Mouse (Mus musculus): ENCODE results near the gene Cldn34b2. TPM values are rescaled to one million over a fixed set of nuclear protein-coding genes. Genes with fewer than 3 reads are reported as not detected.
"Not testable (repeated sequence)": the region's sequence is repeated elsewhere in the genome, so short reads cannot be mapped to it uniquely, and the experiment has no call there.

The Cldn34b2 gene
- polyA plus RNA-seq (2014; fragmentation: Nextera tagmentation; extraction: Ambion mirVana), result not detected in 2 replicates

DNA sequence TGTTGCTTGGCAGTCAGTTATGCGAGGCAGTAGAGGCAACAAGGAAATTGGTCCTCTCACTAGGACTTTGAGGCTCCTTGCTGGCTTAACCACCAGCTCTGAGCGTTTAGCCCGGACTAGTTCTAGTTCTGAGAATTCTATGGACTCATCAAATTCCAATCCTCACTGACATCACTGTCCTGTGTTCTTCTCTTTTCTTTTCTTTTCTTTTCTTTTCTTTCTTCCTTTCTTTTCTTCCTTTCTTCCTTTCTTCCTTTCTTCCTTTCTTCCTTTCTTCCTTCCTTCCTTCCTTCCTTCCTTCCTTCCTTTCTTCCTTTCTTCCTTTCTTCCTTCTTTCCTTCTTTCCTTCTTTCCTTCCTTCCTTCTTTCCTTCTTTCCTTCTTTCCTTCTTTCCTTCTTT lies at the start of gene Cldn34b2:
TSS of gene Cldn34b2 (minus strand) at position 101 of the 400 bp plus-strand sequence.
- not testable (repeated sequence) for H3K9me3 ChIP-seq (ENCODE audit: control insufficient read depth, low read depth, low read length); H3K27ac ChIP-seq (ENCODE audit: low read length); H3K4me1 ChIP-seq (ENCODE audit: control insufficient read depth, insufficient read depth, low read length); H3K4me3 ChIP-seq (ENCODE audit: low read depth, low read length); H3K9ac ChIP-seq (replicated peaks; ENCODE audit: low read depth, low read length); H3K27me3 ChIP-seq (ENCODE audit: control insufficient read depth, insufficient read depth, low read length); ATAC-seq (ENCODE audit: insufficient number of reproducible peaks, insufficient read depth, low FRiP score, low read depth); H3K4me2 ChIP-seq (replicated peaks; ENCODE audit: low read depth, low read length); H3K36me3 ChIP-seq (ENCODE audit: control insufficient read depth, insufficient read depth, low read length)
- WGBS, result 91% methylated on average over 3 of the region's 3 CpGs

- no peak overlapping the region for H3K9ac ChIP-seq (replicated peaks; ENCODE audit: low read depth, low read length)
- no peak overlapping the region for H3K27ac ChIP-seq (ENCODE audit: low read length)
- H3K4me3 ChIP-seq (ENCODE audit: low read depth, low read length), result no peak overlapping the region
- H3K4me1 ChIP-seq (ENCODE audit: control insufficient read depth, insufficient read depth, low read length), result no peaks in the 10 kb centered on the region
- no peaks in the 10 kb centered on the region for H3K27me3 ChIP-seq (ENCODE audit: control insufficient read depth, insufficient read depth, low read length)
- H3K36me3 ChIP-seq (ENCODE audit: control insufficient read depth, insufficient read depth, low read length), result no peaks in the 10 kb centered on the region
- no peak overlapping the region for H3K4me2 ChIP-seq (replicated peaks; ENCODE audit: low read depth, low read length)
- 59% methylated on average over 2 of the region's 2 CpGs for WGBS
- ATAC-seq (ENCODE audit: insufficient number of reproducible peaks, insufficient read depth, low FRiP score, low read depth), result no peak
- H3K9me3 ChIP-seq (ENCODE audit: control insufficient read depth, low read depth, low read length), result no peaks in the 10 kb centered on the region
Observed at GRCm38 (mm10) chrX:155177640-155178039, 49.4 kb upstream of the Cldn34b2 start.

GRCm38 (mm10) chrX:155177230-155177629 lies 49.0 kb upstream of the Cldn34b2 start:
- no peak overlapping the region for H3K4me2 ChIP-seq (replicated peaks; ENCODE audit: low read depth, low read length)
- H3K27me3 ChIP-seq (ENCODE audit: control insufficient read depth, insufficient read depth, low read length), result no peaks in the 10 kb centered on the region
- no peak for ATAC-seq (ENCODE audit: insufficient number of reproducible peaks, insufficient read depth, low FRiP score, low read depth)
- H3K27ac ChIP-seq (ENCODE audit: low read length), result no peak overlapping the region
- WGBS, result 93% methylated on average over 2 of the region's 2 CpGs
- no peaks in the 10 kb centered on the region for H3K36me3 ChIP-seq (ENCODE audit: control insufficient read depth, insufficient read depth, low read length)
- H3K9me3 ChIP-seq (ENCODE audit: control insufficient read depth, low read depth, low read length), result no peaks in the 10 kb centered on the region
- no peak overlapping the region for H3K4me3 ChIP-seq (ENCODE audit: low read depth, low read length)
- H3K4me1 ChIP-seq (ENCODE audit: control insufficient read depth, insufficient read depth, low read length), result no peaks in the 10 kb centered on the region
- no peak overlapping the region for H3K9ac ChIP-seq (replicated peaks; ENCODE audit: low read depth, low read length)

DNA sequence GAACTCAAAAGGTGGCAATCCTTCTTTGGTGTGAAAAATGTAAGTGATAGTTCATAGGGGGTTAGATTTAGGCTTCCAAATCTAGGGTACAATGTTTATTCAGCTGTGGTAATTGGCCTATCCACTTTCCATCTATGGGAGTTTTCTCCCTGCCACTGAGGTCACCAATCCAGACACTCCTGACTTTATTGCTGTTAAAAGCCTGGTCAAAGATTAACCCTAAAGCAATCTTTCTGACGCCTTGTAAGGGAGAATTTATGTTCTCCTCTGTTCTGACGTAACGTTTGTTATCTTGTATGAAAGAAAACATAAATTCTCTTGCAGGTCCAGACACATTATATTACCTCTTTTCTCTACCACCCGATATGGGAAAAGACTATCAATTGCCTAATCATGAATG lies 47.4 kb upstream of the Cldn34b2 start:
- no peak for ATAC-seq (ENCODE audit: insufficient number of reproducible peaks, insufficient read depth, low FRiP score, low read depth)
- Histone ChIP-seq H3K27me3 (ENCODE audit: control insufficient read depth, insufficient read depth, low read length) (no peaks in the 10 kb centered on the region), H3K9me3 (ENCODE audit: control insufficient read depth, low read depth, low read length) (no peaks in the 10 kb centered on the region), H3K4me2 (replicated peaks; ENCODE audit: low read depth, low read length) (no peak overlapping the region), H3K4me3 (ENCODE audit: low read depth, low read length) (no peak overlapping the region), H3K4me1 (ENCODE audit: control insufficient read depth, insufficient read depth, low read length) (no peaks in the 10 kb centered on the region), H3K27ac (ENCODE audit: low read length) (no peak overlapping the region), H3K36me3 (ENCODE audit: control insufficient read depth, insufficient read depth, low read length) (no peaks in the 10 kb centered on the region), H3K9ac (replicated peaks; ENCODE audit: low read depth, low read length) (no peak overlapping the region)
- WGBS, result 43% methylated on average over 4 of the region's 4 CpGs

GRCm38 (mm10) chrX:155172310-155172709 lies 44.1 kb upstream of the Cldn34b2 start:
- H3K36me3 ChIP-seq (ENCODE audit: control insufficient read depth, insufficient read depth, low read length), result no peaks in the 10 kb centered on the region
- H3K4me2 ChIP-seq (replicated peaks; ENCODE audit: low read depth, low read length), result no peak overlapping the region
- H3K27ac ChIP-seq (ENCODE audit: low read length), result no peak overlapping the region
- no peaks in the 10 kb centered on the region for H3K4me1 ChIP-seq (ENCODE audit: control insufficient read depth, insufficient read depth, low read length)
- H3K9me3 ChIP-seq (ENCODE audit: control insufficient read depth, low read depth, low read length), result no peaks in the 10 kb centered on the region
- no peak for ATAC-seq (ENCODE audit: insufficient number of reproducible peaks, insufficient read depth, low FRiP score, low read depth)
- H3K4me3 ChIP-seq (ENCODE audit: low read depth, low read length), result no peak overlapping the region
- H3K9ac ChIP-seq (replicated peaks; ENCODE audit: low read depth, low read length), result no peak overlapping the region
- no peaks in the 10 kb centered on the region for H3K27me3 ChIP-seq (ENCODE audit: control insufficient read depth, insufficient read depth, low read length)

DNA sequence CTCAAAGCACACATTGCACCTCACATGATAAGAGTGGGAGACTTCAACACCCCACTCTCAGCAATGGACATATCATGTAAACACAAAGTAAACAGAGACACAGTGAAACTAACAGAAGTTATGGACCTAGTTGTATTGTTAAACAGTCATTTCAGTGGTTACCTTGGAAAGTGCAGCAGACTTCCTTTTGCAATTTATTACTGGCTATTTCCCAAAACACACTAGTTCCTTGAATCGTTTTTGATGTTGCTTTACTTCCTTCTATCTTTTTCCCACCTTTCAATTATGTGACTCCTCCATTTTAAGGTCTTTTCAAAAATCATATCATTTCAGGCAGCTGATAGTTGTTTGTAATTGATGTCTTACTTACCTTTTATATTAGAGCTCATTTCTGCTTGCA lies 43.5 kb upstream of the Cldn34b2 start:
- ATAC-seq (ENCODE audit: insufficient number of reproducible peaks, insufficient read depth, low FRiP score, low read depth), result no peak
- 70% methylated on average over 1 of the region's 1 CpGs for WGBS
- no peaks in the 10 kb centered on the region for H3K36me3 ChIP-seq (ENCODE audit: control insufficient read depth, insufficient read depth, low read length)

DNA sequence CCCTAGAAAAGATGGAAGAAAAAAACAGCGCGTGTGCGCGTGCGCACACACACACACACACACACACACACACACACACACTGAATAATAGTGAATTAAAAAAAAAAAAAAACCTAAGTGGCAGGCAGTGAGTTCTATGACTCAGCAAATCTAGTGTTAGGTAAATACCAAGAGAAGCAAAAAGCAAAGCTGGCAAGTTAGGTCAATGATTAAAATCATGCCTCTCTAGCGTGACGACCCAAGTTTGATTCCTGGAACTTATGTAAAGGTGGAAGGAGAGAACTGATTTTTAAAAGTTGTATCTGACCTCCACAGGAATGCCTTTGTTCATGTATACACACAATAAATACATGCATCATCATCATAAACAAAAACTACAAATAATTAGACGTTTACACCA lies 41.7 kb upstream of the Cldn34b2 start:
- no peaks in the 10 kb centered on the region for H3K36me3 ChIP-seq (ENCODE audit: control insufficient read depth, insufficient read depth, low read length)
- no peaks in the 10 kb centered on the region for H3K4me1 ChIP-seq (ENCODE audit: control insufficient read depth, insufficient read depth, low read length)
- no peak overlapping the region for H3K9ac ChIP-seq (replicated peaks; ENCODE audit: low read depth, low read length)
- no peak overlapping the region for H3K4me2 ChIP-seq (replicated peaks; ENCODE audit: low read depth, low read length)
- no peaks in the 10 kb centered on the region for H3K9me3 ChIP-seq (ENCODE audit: control insufficient read depth, low read depth, low read length)
- no peak overlapping the region for H3K4me3 ChIP-seq (ENCODE audit: low read depth, low read length)
- H3K27ac ChIP-seq (ENCODE audit: low read length), result no peak overlapping the region
- ATAC-seq (ENCODE audit: insufficient number of reproducible peaks, insufficient read depth, low FRiP score, low read depth), result no peak
- 93% methylated on average over 8 of the region's 8 CpGs for WGBS
- no peaks in the 10 kb centered on the region for H3K27me3 ChIP-seq (ENCODE audit: control insufficient read depth, insufficient read depth, low read length)

More for the DNA sequence above, 43.5 kb upstream of the Cldn34b2 start:
- Histone ChIP-seq H3K4me3 (ENCODE audit: low read depth, low read length) (no peak overlapping the region), H3K4me1 (ENCODE audit: control insufficient read depth, insufficient read depth, low read length) (no peaks in the 10 kb centered on the region), H3K27me3 (ENCODE audit: control insufficient read depth, insufficient read depth, low read length) (no peaks in the 10 kb centered on the region), H3K9ac (replicated peaks; ENCODE audit: low read depth, low read length) (no peak overlapping the region), H3K27ac (ENCODE audit: low read length) (no peak overlapping the region), H3K9me3 (ENCODE audit: control insufficient read depth, low read depth, low read length) (no peaks in the 10 kb centered on the region), H3K4me2 (replicated peaks; ENCODE audit: low read depth, low read length) (no peak overlapping the region)

GRCm38 (mm10) chrX:155167667-155168066 lies 39.5 kb upstream of the Cldn34b2 start:
- no peak for ATAC-seq (ENCODE audit: insufficient number of reproducible peaks, insufficient read depth, low FRiP score, low read depth)
- WGBS, result 94% methylated on average over 3 of the region's 3 CpGs
- Histone ChIP-seq H3K9ac (replicated peaks; ENCODE audit: low read depth, low read length) (no peak overlapping the region), H3K4me3 (ENCODE audit: low read depth, low read length) (no peak overlapping the region), H3K27ac (ENCODE audit: low read length) (no peak overlapping the region), H3K4me1 (ENCODE audit: control insufficient read depth, insufficient read depth, low read length) (no peaks in the 10 kb centered on the region), H3K4me2 (replicated peaks; ENCODE audit: low read depth, low read length) (no peak overlapping the region), H3K9me3 (ENCODE audit: control insufficient read depth, low read depth, low read length) (no peaks in the 10 kb centered on the region), H3K36me3 (ENCODE audit: control insufficient read depth, insufficient read depth, low read length) (no peaks in the 10 kb centered on the region), H3K27me3 (ENCODE audit: control insufficient read depth, insufficient read depth, low read length) (no peaks in the 10 kb centered on the region)

DNA sequence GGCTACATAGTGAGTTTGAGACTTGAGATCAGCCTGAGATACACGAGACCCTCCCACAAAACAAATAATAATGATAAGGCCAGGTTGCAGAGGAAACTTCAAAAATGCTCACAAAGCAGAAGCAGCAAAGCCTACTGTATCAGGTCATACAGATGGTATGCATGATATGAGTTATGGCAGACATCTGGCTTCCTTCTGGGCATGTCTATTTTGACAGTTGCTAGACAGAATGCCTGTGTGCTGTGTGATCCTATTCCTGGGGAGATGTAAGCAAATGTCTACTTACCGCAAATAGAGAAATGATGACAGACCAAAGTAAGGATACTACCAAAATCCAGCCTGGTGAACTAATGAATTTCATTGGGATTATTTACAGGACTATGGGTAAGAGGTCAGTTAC lies 38.1 kb upstream of the Cldn34b2 start:
- H3K9me3 ChIP-seq (ENCODE audit: control insufficient read depth, low read depth, low read length), result no peaks in the 10 kb centered on the region
- H3K4me1 ChIP-seq (ENCODE audit: control insufficient read depth, insufficient read depth, low read length), result no peaks in the 10 kb centered on the region
- H3K27ac ChIP-seq (ENCODE audit: low read length), result no peak overlapping the region
- H3K9ac ChIP-seq (replicated peaks; ENCODE audit: low read depth, low read length), result no peak overlapping the region
- no peaks in the 10 kb centered on the region for H3K36me3 ChIP-seq (ENCODE audit: control insufficient read depth, insufficient read depth, low read length)
- no peaks in the 10 kb centered on the region for H3K27me3 ChIP-seq (ENCODE audit: control insufficient read depth, insufficient read depth, low read length)
- ATAC-seq (ENCODE audit: insufficient number of reproducible peaks, insufficient read depth, low FRiP score, low read depth), result no peak
- H3K4me3 ChIP-seq (ENCODE audit: low read depth, low read length), result no peak overlapping the region
- no peak overlapping the region for H3K4me2 ChIP-seq (replicated peaks; ENCODE audit: low read depth, low read length)
- 51% methylated on average over 2 of the region's 2 CpGs for WGBS

Measured in stomach, embryonic 14.5 days (tissue).